Mouse (Mus musculus) layer of hippocampus, postnatal 10 days (tissue): ENCODE measurements around the gene Ptpn3. TPM values are rescaled to one million over a fixed set of nuclear protein-coding genes. Genes with fewer than 3 reads are reported as not detected.
"Not testable (repeated sequence)": the region's sequence is repeated elsewhere in the genome, so short reads cannot be mapped to it uniquely, and the experiment has no call there.

Source experiments
- DNase-seq, 2 experiments: peaks; one replicate each; pipeline ENCODE4 v3.0.0; 2021; ENCODE audit warnings: low spot score in 2 of 2
- total RNA-seq, 2 experiments: library from RNA; stranded (reverse); gene quantifications; 2 replicates each; pipeline ENCODE4 v1.2.3; 2021

The Ptpn3 gene
- total RNA-seq, 2 experiments from 2014 or later = 31.6 to 36.2 TPM

DNA sequence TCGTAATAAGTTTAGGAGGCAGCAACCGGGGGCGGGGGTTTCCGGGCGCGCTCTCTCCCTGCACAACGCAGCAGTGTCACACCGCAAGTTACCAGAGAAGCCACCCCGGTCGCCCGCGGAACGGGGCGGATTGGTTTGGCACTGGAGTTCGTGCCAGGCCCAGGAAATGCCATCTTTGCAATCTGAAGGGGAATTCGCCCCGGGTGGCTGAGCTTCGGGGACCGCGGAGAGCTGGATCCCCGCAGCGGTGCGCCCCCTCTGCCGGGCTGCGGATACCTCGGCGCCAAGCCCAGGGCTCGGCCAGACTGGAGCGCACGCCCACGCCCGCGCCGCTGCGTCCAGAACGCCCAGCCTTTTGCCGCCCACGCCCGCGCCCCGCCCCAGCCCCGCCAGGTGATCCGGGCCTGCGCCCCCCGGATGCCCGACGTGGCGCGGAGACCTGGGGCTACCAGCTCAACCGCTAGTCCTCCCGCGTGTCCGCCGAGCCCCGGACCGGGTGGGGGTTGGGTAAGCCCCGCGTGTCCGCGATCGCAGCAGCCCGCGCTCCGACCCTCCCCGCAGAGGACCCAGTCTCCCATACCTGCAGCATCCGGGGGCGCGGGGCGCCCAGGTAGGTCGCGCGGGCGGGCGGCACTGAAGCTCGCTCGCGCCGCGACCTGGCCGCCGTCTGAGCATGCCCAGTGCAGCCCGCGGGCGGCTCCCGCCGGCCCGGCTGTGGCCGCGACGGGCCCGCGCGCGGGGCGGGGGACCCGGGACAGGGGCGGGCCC is 1.8 kb downstream of the Ptpn3 start:
- DNase-seq = peak; percentile 52 to 67

- peak; percentile 32 to 46 for DNase-seq
These were observed 2.3 kb downstream of the Ptpn3 start for GRCm38 (mm10) chr4:57299308-57299700.

DNA sequence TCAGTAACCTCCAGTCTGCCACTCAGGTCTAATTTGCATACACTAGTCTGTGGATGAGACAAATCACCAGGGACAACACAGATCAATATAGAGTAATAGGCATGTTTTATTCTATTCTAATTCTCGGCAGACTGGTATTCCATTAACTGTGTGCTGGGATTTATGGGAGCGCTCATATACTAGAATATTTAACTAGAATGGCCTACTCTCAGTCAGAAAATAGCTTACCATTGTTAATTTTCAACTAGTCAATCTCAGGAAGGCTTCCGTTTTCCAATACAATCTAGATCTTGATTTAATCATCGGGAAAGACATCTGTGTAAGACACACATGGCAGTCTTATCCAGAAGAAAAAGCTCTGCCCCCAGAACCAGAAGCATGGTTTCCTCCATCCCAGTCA is 3.5 kb downstream of the Ptpn3 start:
- no peak for DNase-seq

DNA sequence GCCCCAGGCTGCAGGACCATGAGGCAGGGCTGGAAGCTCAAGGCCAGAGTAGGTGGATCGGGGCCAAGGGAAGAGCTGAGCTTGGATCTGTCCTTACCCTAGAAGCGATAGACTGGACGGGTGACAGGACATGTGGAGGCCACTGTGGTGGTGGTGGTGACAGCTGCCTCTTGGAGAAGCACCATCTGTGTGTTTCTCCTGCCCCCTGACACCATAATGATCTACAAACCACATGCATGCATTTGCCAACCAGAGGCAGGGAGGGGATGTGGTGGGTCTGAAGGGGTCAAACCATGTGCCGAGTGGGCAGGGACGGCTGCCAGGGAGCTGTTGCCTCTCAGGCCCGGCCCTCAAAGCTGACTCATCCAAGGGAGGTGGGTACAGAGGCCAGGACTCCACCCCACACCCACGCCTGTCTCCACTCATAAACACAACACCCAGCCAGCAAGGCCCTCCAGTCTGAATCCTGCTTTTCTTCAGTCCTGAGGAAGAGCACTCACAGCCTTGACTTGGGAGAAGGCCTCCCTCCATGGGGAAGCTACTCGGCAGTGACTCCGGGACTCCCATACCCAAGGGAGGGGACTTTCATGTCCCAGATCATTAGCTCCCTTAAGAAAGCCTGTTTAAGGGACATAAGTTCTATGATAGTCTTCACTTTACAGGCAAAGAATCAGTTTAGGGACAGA is 6.5 kb downstream of the Ptpn3 start:
- DNase-seq = no peak

- no peak for DNase-seq
These were observed 9.0 kb downstream of the Ptpn3 start for GRCm38 (mm10) chr4:57292670-57293069.

DNA sequence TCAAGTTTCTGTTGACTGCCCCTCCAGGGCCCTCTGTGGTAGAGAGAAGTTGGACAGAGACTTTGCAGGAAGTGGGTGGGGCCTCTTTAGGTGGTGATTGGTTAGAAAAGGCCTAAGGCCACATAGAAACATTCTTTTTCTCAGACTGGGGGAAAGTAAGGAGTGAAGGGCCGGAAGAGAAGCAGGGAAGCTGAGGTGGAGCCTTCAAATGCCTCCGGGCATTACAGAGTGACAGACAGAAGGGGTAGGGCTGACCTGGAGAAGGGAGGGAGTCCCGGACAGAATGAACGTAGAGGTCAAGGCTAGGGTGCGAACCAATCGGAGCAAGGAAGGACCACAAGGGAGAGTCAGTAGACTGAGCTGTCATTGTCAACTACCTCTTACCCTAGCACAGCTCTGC is 11.6 kb downstream of the Ptpn3 start:
- DNase-seq = no peak

DNA sequence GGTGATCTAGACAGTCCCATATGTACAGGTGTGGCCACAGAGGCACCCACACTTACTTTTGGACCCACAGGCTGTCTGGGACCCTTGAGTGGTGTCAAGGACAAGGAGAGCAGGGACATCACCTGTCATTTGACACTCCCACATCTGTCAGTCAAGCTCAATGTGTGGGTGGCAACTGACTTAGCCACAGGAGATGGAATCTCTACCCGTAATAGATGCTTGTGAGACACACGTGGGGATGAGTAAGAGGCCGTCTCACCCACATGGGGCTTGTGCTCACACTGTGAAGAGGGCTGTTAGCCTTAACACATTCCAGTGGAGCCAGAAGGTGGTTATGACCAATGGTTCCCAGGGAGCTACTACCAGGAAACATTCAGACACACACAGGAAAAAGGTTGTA is 13.8 kb downstream of the Ptpn3 start:
- DNase-seq = no peak

GRCm38 (mm10) chr4:57285251-57285650 is 16.4 kb downstream of the Ptpn3 start:
- DNase-seq = no peak

GRCm38 (mm10) chr4:57283189-57283588 is 18.4 kb downstream of the Ptpn3 start:
- DNase-seq = no peak

GRCm38 (mm10) chr4:57282630-57283029 is 19.0 kb downstream of the Ptpn3 start:
- no peak for DNase-seq

- DNase-seq = no peak
These were observed 19.5 kb downstream of the Ptpn3 start for GRCm38 (mm10) chr4:57282179-57282578.

GRCm38 (mm10) chr4:57280888-57281287 is 20.7 kb downstream of the Ptpn3 start:
- peak in 1 of 2 experiments; percentile 44 for DNase-seq

DNA sequence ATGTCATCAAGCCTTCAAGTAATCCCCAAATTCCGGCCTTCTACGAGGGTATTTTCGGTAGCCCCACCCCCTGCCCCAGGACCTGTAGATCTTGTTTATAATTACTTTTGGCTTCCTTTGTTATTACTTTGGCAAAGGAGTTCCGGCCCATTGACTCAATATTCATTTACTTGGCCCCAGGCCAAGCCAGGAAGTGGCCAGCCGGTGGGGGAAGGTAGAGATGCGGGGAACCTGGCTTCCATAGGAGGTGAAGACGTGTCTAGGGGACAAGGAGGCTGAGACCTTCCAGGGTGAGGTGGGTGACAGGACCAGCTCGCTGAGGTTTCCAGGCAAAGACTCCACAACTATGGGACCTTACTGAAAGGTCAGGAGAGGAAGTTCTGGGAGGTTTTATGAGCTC is 22.4 kb downstream of the Ptpn3 start:
- no peak for DNase-seq

- DNase-seq = no peak
These were observed 22.8 kb downstream of the Ptpn3 start for GRCm38 (mm10) chr4:57278812-57279211.

GRCm38 (mm10) chr4:57277671-57278070 is 24.0 kb downstream of the Ptpn3 start:
- no peak for DNase-seq

DNA sequence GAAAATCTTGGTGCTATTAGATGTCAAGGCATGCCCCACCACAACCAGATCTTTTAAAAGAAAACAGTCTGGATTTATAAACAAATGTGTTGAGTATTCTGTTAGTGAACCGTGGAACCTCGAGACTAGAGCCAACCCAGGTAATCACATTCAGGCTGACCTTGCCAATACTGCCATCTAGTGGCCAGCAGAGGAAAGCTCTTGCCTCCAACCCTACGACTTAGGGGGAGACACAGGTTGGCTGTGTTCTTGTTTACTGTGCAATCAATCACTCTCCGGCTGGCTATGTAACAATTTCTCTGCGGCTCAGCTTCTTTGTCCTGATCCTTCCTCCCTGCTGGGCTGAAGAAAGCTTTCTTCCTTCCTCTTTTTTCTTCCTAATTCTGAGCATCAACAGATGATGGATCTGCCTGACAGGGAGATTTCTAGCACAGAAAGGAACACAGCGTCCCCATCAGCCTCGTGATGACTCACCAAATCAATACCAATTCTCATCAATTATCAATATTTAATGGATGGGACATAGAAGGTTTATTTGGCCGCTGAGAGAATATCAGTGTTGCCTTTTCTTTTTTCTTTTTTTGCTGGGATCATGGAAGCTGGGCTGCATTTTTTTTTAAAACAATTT is 26.4 kb downstream of the Ptpn3 start:
- peak; percentile 69 to 73 for DNase-seq

DNA sequence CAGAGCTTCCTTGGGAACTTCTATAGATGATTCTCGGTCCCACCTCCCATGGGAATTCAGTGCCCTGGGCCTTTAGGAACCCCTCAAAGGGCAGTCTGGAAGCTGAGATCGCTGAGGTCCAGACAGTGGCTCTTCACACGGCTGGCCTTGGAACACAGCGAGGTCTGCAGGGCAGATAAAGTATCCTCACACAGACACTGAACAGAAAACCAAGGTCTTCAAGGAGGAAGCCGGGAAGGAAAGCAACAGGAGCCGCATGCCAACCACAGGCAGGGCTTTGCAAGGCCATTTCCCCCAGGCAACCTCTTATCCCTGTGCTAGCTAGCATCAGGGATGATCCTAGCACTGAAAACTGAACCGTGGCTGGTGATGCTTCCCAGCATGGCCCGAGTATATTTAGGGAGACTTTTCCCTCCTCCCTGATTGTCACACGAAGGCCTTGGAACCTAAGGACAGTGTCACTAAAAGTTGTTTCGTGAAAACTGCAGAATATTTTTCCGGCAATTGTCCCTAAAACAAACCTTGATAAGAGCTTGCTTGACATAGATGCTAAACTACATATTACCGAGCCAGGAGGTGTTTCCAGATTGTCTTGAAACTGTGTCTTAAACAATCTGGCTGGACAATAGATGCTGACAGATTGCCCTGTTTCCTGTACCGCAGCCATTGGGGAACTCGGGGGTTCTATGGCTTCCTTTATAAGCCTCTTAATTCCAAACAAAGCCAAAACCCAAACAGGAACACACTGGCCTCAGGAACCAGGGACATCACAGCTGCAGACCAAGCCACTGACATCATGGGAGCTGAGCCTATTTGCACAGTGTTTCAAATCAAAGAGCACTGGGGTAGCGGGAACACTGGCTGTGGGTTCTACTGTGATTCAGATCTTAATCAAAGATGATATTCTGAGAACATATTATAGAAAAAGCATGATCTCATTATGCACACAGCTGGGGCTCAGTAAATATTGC is 27.8 kb downstream of the Ptpn3 start:
- DNase-seq = no peak

DNA sequence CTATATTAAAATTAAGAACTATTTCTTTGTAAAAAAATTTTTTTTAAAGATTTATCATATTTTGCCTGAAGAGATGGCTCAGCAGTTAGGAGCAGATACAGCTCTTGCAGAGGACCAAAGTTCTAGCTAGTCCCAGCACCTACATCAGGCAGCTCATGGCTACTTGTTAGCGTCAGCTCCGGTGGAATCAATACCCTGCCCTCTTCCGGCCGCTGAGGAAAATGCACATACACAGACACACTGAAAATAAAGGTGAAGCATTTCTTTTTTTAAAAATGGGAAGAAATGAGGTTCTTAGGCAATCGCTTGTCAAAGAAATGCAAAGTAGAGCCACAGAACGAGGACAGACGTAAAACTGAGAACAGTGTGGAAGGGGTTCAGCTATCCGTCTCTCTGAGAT is 30.6 kb downstream of the Ptpn3 start:
- DNase-seq = no peak

DNA sequence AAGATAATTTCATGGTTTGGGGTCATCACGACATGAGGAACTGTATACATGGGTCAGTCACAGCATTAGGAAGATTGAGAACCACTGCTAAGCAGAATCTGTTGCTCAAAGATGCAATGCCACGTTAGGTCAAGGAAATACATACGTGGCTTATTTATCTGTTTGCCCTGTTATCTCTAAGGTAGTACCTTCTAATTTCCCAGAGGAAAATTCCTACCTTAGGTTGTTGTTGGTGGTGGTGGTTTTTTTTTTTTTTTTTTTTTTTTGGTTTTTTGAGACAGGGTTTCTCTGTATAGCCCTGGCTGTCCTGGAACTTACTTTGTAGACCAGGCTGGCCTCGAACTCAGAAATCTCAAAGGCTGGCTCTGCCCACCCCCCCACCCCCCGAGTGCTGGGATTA is 31.1 kb downstream of the Ptpn3 start:
- not testable (repeated sequence) for DNase-seq

- DNase-seq = no peak
These were observed 32.3 kb downstream of the Ptpn3 start for GRCm38 (mm10) chr4:57269344-57269743.

DNA sequence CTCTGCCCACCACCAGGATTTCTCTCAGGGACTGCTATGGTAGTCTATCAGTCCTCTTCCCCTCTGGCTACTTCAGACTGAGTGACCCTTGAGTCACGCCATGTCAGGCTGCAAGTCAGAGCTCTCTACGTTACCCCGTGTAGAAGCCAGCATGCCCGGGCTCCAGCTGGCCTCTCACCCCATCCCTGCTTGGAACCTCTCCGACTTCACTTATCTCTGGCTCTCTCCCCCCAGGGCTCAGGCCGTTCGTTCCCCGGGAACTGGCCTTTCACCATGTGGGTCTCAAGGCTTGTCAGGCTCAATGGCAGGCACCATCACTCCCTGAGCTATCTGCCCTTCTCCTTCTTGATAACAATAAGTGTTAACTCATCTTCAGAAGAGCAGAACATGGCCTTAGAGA is 33.3 kb downstream of the Ptpn3 start:
- no peak for DNase-seq
